Mouse (Mus musculus) left cerebral cortex, adult 2 months (tissue): ENCODE measurements at regions not wholly inside any gene's neighbourhood (a gene's known extent, or its start where the extent isn't known, plus 50 kb on each side); places are given as distances from the start of the nearest gene placed in this dataset.
A peak's percentile ranks its signal among the peaks of the same experiment; 100 is the strongest.

Source experiments
- DNase-seq, 2 experiments: peaks; one replicate each; pipeline ENCODE4 v3.0.0; 2021 to 2022; ENCODE audit warnings: low spot score in 2 of 2, mixed read lengths in 1 of 2; ENCODE audit errors: extremely low spot score in 1 of 2
- H3K27ac ChIP-seq: fragments of 200-600 bp; 2 replicates; pipeline ENCODE4 v1.8.1; 2022
- H3K4me3 ChIP-seq: fragments of 200-600 bp; 2 replicates; pipeline ENCODE4 v1.8.1; 2022
- CTCF ChIP-seq: fragments of 200-600 bp; IDR thresholded peaks from 2 replicates; pipeline ENCODE4 v1.8.1; 2022; ENCODE audit warnings: antibody characterized with exemption, mild to moderate bottlenecking, moderate library complexity
- intact Hi-C: fragments of 180-260 bp; cut with DNase I; formaldehyde crosslinking; loops from one replicate; pipeline ENCODE4 v1.15.1; 2025

- Histone ChIP-seq H3K4me3 (no peak overlapping the region), H3K27ac (no peak overlapping the region)
- no peak for DNase-seq
- intact Hi-C loops: no loop called here
- TF ChIP-seq CTCF: no peak
Measured at GRCm38 (mm10) chr10:99526148-99526547, 233.3 kb downstream of the Csl start.

GRCm38 (mm10) chr10:99526561-99526960, 232.9 kb downstream of the Csl start:
- Histone ChIP-seq H3K4me3 (no peak overlapping the region), H3K27ac (no peak overlapping the region)
- no peak for TF ChIP-seq CTCF
- no peak for DNase-seq
- intact Hi-C loops: no loop called here

- Histone ChIP-seq H3K27ac (no peak overlapping the region), H3K4me3 (no peak overlapping the region)
- no peak for TF ChIP-seq CTCF
- intact Hi-C loops: no loop called here
- no peak for DNase-seq
Measured at GRCm38 (mm10) chr10:99531104-99531503, 228.4 kb downstream of the Csl start.

GRCm38 (mm10) chr10:99531556-99531955, 227.9 kb downstream of the Csl start:
- intact Hi-C loops: no loop called here
- no peak for TF ChIP-seq CTCF
- DNase-seq: no peak
- no peak overlapping the region for H3K4me3 ChIP-seq
- H3K27ac ChIP-seq: no peak overlapping the region

GRCm38 (mm10) chr10:99531992-99532391, 227.5 kb downstream of the Csl start:
- Histone ChIP-seq H3K4me3 (no peak overlapping the region), H3K27ac (no peak overlapping the region)
- TF ChIP-seq CTCF: no peak
- DNase-seq: no peak
- intact Hi-C loops: no loop called here

GRCm38 (mm10) chr10:99532697-99533119, 226.8 kb downstream of the Csl start:
- Histone ChIP-seq H3K27ac (no peak overlapping the region), H3K4me3 (no peak overlapping the region)
- peak; percentile 9 for TF ChIP-seq CTCF
- DNase-seq: no peak
- intact Hi-C loops: no loop called here

- Histone ChIP-seq H3K27ac (no peak overlapping the region), H3K4me3 (no peak overlapping the region)
- TF ChIP-seq CTCF: no peak
- DNase-seq: no peak
- intact Hi-C loops: no loop called here
Measured at GRCm38 (mm10) chr10:99533468-99533867, 226.0 kb downstream of the Csl start.

GRCm38 (mm10) chr10:99534237-99534636, 225.2 kb downstream of the Csl start:
- TF ChIP-seq CTCF: no peak
- intact Hi-C loops: no loop called here
- Histone ChIP-seq H3K27ac (no peak overlapping the region), H3K4me3 (no peak overlapping the region)
- no peak for DNase-seq

GRCm38 (mm10) chr10:99538639-99539038, 220.8 kb downstream of the Csl start:
- H3K4me3 ChIP-seq: no peak overlapping the region
- no peak for DNase-seq
- H3K27ac ChIP-seq: no peak overlapping the region
- no peak for TF ChIP-seq CTCF
- intact Hi-C loops: no loop called here

GRCm38 (mm10) chr10:99552373-99552772, 207.1 kb downstream of the Csl start:
- intact Hi-C loops: no loop called here
- H3K4me3 ChIP-seq: no peak overlapping the region
- no peak for TF ChIP-seq CTCF
- peak overlapping the region; percentile 29; the same call in 1 of the 2 replicates for H3K27ac ChIP-seq
- no peak for DNase-seq

GRCm38 (mm10) chr10:99552836-99553540, 206.5 kb downstream of the Csl start:
- no peak overlapping the region for H3K4me3 ChIP-seq
- H3K27ac ChIP-seq: peak overlapping the region; percentile 29; the same call in 1 of the 2 replicates
- peak in 1 of 2 experiments; percentile 27 for DNase-seq
- intact Hi-C loops: no loop called here
- TF ChIP-seq CTCF: no peak

GRCm38 (mm10) chr10:99555021-99555420, 204.4 kb downstream of the Csl start:
- TF ChIP-seq CTCF: no peak
- Histone ChIP-seq H3K27ac (no peak overlapping the region), H3K4me3 (no peak overlapping the region)
- DNase-seq: no peak
- intact Hi-C loops: no loop called here

- no peak overlapping the region for H3K4me3 ChIP-seq
- intact Hi-C loops: no loop called here
- no peak for TF ChIP-seq CTCF
- DNase-seq: no peak
- H3K27ac ChIP-seq: no peak overlapping the region
Measured at GRCm38 (mm10) chr10:99555658-99556352, 203.7 kb downstream of the Csl start.
